Mouse (Mus musculus): ENCODE data around the gene Kpnb1.

DNA sequence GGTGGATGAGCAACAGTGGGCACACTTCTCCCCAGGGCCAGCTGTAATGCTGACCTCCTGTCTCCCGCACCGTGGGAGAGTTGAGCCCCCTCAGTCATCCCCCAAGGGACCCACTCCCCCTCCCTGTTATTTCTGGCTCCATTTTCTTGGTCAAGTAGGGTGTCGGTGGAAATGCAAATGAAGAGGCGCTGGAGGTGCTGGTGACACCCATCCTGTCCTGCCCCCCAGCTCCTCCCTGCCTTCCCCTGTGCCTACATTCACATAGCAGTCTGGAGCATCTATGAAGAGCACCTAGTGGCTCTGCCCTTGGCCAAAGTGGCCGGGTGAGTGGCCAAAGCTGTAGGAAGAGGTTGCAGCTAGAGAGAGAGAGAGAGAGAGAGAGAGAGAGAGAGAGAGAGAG is 54.4 kb downstream of the Kpnb1 start:
- TF ChIP-seq CTCF (IDR thresholded peaks at IDR 0.05; ENCODE audit: low read depth) (no peak), EP300 (IDR thresholded peaks at IDR 0.05; ENCODE audit: low read depth) (no peak)
